Mouse (Mus musculus): ENCODE data around the gene Pfdn2. TPM values are rescaled to one million over a fixed set of nuclear protein-coding genes. Genes with fewer than 3 reads are reported as not detected.

Gene Pfdn2
- polyA plus RNA-seq, 1 experiment from 2014 or later: 95.9 TPM

DNA sequence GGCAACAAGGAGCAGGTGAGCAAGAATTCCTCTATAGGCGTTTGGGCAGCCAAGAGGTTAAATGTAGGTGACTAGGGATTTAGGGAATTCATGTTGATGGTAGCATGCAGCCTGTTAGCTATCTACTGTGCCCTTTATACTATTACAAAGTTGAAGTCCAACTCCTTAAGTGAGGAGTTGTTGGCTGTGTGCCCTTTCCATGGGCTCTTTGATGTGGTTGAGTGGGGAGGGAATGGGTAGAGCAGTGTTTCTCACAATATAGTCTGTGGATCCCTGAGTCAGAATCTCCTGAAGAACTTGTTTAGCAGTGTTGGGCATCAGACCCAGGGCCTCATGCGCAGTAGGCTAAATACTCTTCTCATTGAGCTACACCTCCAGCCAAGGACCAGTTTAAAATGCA, 11.3 kb downstream of the Pfdn2 start:
- no peak for ATAC-seq (ENCODE audit: insufficient number of reproducible peaks, low FRiP score, low TSS enrichment, low read depth)
- Histone ChIP-seq H3K27me3 (no peaks in the 10 kb centered on the region), H3K9me3 (replicated peaks) (no peaks in the 10 kb centered on the region), H3K9ac (no peak overlapping the region), H3K4me1 (peaks cover 15% of the 10 kb centered on the region), H3K27ac (replicated peaks) (no peak overlapping the region), H3K4me2 (replicated peaks) (no peak overlapping the region), H3K36me3 (peaks cover 16% of the 10 kb centered on the region; the same call in 1 of the 2 replicates), H3K4me3 (replicated peaks) (no peak overlapping the region)
- 93% methylated on average over 2 of the region's 2 CpGs for WGBS

GRCm38 (mm10) chr1:171358421-171358820, 13.0 kb downstream of the Pfdn2 start:
- Histone ChIP-seq H3K4me1 (peaks cover 16% of the 10 kb centered on the region), H3K36me3 (peaks cover 16% of the 10 kb centered on the region; the same call in 1 of the 2 replicates), H3K27ac (replicated peaks) (no peak overlapping the region), H3K4me3 (replicated peaks) (no peak overlapping the region), H3K9me3 (replicated peaks) (no peaks in the 10 kb centered on the region), H3K9ac (no peak overlapping the region), H3K4me2 (replicated peaks) (no peak overlapping the region), H3K27me3 (no peaks in the 10 kb centered on the region)
- WGBS: 69% methylated on average over 4 of the region's 4 CpGs
- ATAC-seq (ENCODE audit: insufficient number of reproducible peaks, low FRiP score, low TSS enrichment, low read depth): no peak

GRCm38 (mm10) chr1:171360253-171360652, 14.8 kb downstream of the Pfdn2 start:
- H3K9ac ChIP-seq: peak overlapping the region; percentile 44; the same call in 1 of the 2 replicates
- peaks cover 16% of the 10 kb centered on the region; the same call in 1 of the 2 replicates for H3K36me3 ChIP-seq

DNA sequence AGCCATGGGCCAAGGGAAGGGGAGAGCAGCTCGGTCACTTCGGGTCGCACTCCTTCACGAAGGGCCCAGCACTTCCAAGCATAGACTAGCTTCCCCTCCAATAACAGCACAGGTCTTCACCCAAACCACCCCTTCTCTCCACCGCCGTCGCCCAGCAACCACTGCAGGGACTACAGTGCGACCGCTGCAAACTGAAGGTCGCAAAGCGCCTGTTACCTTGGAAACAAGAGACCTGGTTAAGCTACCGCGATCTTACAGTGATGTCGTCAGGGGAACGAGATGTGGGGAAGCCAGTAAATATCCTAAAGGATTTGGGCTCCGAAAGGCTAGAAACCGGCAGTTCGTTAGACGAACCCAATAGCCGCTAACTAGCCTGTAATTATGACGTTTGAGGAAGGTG, 15.2 kb downstream of the Pfdn2 start, which contains the start of gene Klhdc9:
TSS of gene Klhdc9 (minus strand) at position 143 of the 400 bp plus-strand sequence.
- H3K4me3 ChIP-seq (replicated peaks): peak within 1 kb of the TSS; percentile 52
- H3K4me1 ChIP-seq: peaks cover 16% of the 10 kb centered on the region
- no peaks in the 10 kb centered on the region for H3K27me3 ChIP-seq
- peak; percentile 91 for ATAC-seq (ENCODE audit: insufficient number of reproducible peaks, low FRiP score, low TSS enrichment, low read depth)
- H3K36me3 ChIP-seq: peaks cover 16% of the 10 kb centered on the region; the same call in 1 of the 2 replicates
- H3K27ac ChIP-seq (replicated peaks): peak within 1 kb of the TSS; percentile 83
- peak within 1 kb of the TSS; percentile 44 for H3K9ac ChIP-seq
- H3K9me3 ChIP-seq (replicated peaks): no peaks in the 10 kb centered on the region
- 2% methylated on average over 21 of the region's 21 CpGs for WGBS
- peak within 1 kb of the TSS; percentile 77 for H3K4me2 ChIP-seq (replicated peaks)

More at GRCm38 (mm10) chr1:171360253-171360652, 14.8 kb downstream of the Pfdn2 start:
- 8% methylated on average over 26 of the region's 26 CpGs for WGBS
- ATAC-seq (ENCODE audit: insufficient number of reproducible peaks, low FRiP score, low TSS enrichment, low read depth): no peak; the same call in 1 of the 2 replicates
- no peaks in the 10 kb centered on the region for H3K27me3 ChIP-seq
- peaks cover 16% of the 10 kb centered on the region for H3K4me1 ChIP-seq
- 0 out of 2 replicates have a peak overlapping the region, but pooled peaks have one; percentile 22 for H3K27ac ChIP-seq (replicated peaks)
- H3K4me2 ChIP-seq (replicated peaks): peak overlapping the region; percentile 77
- no peaks in the 10 kb centered on the region for H3K9me3 ChIP-seq (replicated peaks)
- peak overlapping the region; percentile 52 for H3K4me3 ChIP-seq (replicated peaks)

GRCm38 (mm10) chr1:171361106-171362103, 15.9 kb downstream of the Pfdn2 start:
- H3K9ac ChIP-seq: peak overlapping the region; percentile 44; the same call in 1 of the 2 replicates
- no peak for ATAC-seq (ENCODE audit: insufficient number of reproducible peaks, low FRiP score, low TSS enrichment, low read depth)
- H3K36me3 ChIP-seq: peaks cover 16% of the 10 kb centered on the region; the same call in 1 of the 2 replicates
- peak overlapping the region; percentile 83 for H3K27ac ChIP-seq (replicated peaks)
- H3K9me3 ChIP-seq (replicated peaks): no peaks in the 10 kb centered on the region
- peak overlapping the region; percentile 77 for H3K4me2 ChIP-seq (replicated peaks)
- WGBS: 22% methylated on average over 16 of the region's 16 CpGs
- peaks cover 16% of the 10 kb centered on the region for H3K4me1 ChIP-seq
- peak overlapping the region; percentile 52 for H3K4me3 ChIP-seq (replicated peaks)
- no peaks in the 10 kb centered on the region for H3K27me3 ChIP-seq

DNA sequence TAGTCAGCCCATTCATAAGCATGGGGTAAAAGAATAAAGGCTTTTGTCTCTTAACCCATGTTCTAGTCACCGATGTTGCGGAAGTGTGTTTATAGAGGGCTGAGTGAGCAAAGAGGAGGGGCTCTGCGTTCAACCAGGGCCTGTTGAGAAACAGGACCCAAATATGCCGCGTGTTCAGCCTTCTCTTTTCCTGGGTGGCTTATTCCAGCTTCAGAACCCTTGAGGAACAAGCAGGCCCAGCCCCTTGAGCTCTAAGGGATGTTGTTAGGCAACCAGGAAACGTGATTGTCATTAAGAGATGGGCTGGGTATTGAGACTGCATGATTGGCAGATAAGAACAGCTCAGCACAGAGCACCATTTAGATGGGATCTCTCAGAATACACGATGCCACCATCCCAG, 20.5 kb downstream of the Pfdn2 start:
- H3K4me3 ChIP-seq (replicated peaks): no peak overlapping the region
- no peak overlapping the region for H3K4me2 ChIP-seq (replicated peaks)
- no peaks in the 10 kb centered on the region for H3K36me3 ChIP-seq
- H3K9me3 ChIP-seq (replicated peaks): no peaks in the 10 kb centered on the region
- no peak for ATAC-seq (ENCODE audit: insufficient number of reproducible peaks, low FRiP score, low TSS enrichment, low read depth)
- 0 out of 2 replicates have a peak, but pooled peaks cover 12% of the 10 kb centered on the region for H3K4me1 ChIP-seq
- H3K9ac ChIP-seq: no peak overlapping the region
- H3K27ac ChIP-seq (replicated peaks): no peak overlapping the region
- H3K27me3 ChIP-seq: no peaks in the 10 kb centered on the region
- 55% methylated on average over 7 of the region's 7 CpGs for WGBS

DNA sequence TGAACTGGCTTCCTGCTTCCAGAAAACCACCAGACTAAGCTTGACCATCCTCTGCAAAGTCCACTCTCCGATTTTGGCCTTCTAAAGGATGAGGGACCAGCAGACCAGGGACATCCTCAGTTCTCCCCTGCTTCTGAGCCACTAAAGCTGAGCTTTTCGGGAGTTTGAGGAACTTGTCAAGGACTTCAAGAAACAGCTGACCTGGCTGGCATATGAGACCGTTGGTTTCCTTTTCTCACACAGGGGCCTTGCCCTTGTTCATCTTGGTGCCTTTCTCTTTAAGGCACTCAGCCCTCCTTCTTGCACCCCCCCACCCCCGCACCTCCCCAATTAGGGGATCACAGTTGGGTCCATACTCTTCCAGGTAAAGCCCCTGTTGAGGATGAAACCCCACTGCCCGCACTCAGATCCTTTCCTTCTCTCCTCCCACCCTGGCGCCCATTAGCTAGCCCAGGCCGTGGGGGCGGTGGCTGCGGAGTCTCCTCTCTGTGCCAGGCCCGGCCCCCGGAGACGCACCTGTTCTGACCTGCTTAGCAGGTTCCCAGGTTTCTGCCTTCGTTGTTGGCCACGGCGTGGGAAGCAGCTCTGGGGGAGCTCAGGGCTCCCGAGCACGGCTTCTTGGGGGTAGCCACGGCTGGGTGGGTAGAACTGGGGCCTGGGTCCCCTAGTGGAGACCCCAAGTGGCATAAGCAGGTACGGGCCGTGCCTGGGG, 24.5 kb downstream of the Pfdn2 start, which contains the start of gene Nectin4:
TSS of gene Nectin4 (plus strand) at position 255 of the 712 bp plus-strand sequence.
- peak within 1 kb of the TSS; percentile 31 for H3K4me2 ChIP-seq (replicated peaks)

GRCm38 (mm10) chr1:171372880-171373279, 27.4 kb downstream of the Pfdn2 start:
- Histone ChIP-seq H3K9me3 (replicated peaks) (no peaks in the 10 kb centered on the region), H3K27ac (replicated peaks) (peak overlapping the region; percentile 73), H3K4me2 (replicated peaks) (peak overlapping the region; percentile 34; the same call in 1 of the 2 replicates), H3K9ac (no peak overlapping the region), H3K4me3 (replicated peaks) (peak overlapping the region; percentile 34; the same call in 1 of the 2 replicates), H3K36me3 (no peaks in the 10 kb centered on the region), H3K27me3 (no peaks in the 10 kb centered on the region), H3K4me1 (peaks cover 25% of the 10 kb centered on the region)
- ATAC-seq (ENCODE audit: insufficient number of reproducible peaks, low FRiP score, low TSS enrichment, low read depth): no peak
- 30% methylated on average over 3 of the region's 3 CpGs for WGBS

More for the DNA sequence above, 24.5 kb downstream of the Pfdn2 start, which contains the start of gene Nectin4:
- no peaks in the 10 kb centered on the region for H3K27me3 ChIP-seq
- ATAC-seq (ENCODE audit: insufficient number of reproducible peaks, low FRiP score, low TSS enrichment, low read depth): peak; percentile 59; the same call in 1 of the 2 replicates
- peak within 1 kb of the TSS; percentile 34 for H3K4me3 ChIP-seq (replicated peaks)
- H3K4me1 ChIP-seq: peaks cover 19% of the 10 kb centered on the region
- H3K9me3 ChIP-seq (replicated peaks): no peaks in the 10 kb centered on the region
- H3K36me3 ChIP-seq: no peaks in the 10 kb centered on the region
- 28% methylated on average over 20 of the region's 20 CpGs for WGBS
- H3K9ac ChIP-seq: no peak within 1 kb of the TSS
- peak within 1 kb of the TSS; percentile 72 for H3K27ac ChIP-seq (replicated peaks)

- Histone ChIP-seq H3K4me3 (replicated peaks) (peak overlapping the region; percentile 34; the same call in 1 of the 2 replicates), H3K9ac (no peak overlapping the region), H3K36me3 (no peaks in the 10 kb centered on the region), H3K9me3 (replicated peaks) (no peaks in the 10 kb centered on the region), H3K27ac (replicated peaks) (peak overlapping the region; percentile 73), H3K4me2 (replicated peaks) (peak overlapping the region; percentile 34; the same call in 1 of the 2 replicates), H3K27me3 (no peaks in the 10 kb centered on the region), H3K4me1 (peaks cover 21% of the 10 kb centered on the region)
- 0% methylated on average over 4 of the region's 4 CpGs for WGBS
- peak; percentile 44; the same call in 1 of the 2 replicates for ATAC-seq (ENCODE audit: insufficient number of reproducible peaks, low FRiP score, low TSS enrichment, low read depth)
Observed at GRCm38 (mm10) chr1:171373946-171374345, 28.5 kb downstream of the Pfdn2 start.

- Histone ChIP-seq H3K4me3 (replicated peaks) (no peak overlapping the region), H3K4me1 (peaks cover 29% of the 10 kb centered on the region), H3K9me3 (replicated peaks) (no peaks in the 10 kb centered on the region), H3K27me3 (peaks cover 11% of the 10 kb centered on the region; the same call in 1 of the 2 replicates), H3K4me2 (replicated peaks) (no peak overlapping the region; the same call in 1 of the 2 replicates), H3K9ac (no peak overlapping the region), H3K27ac (replicated peaks) (peak overlapping the region; percentile 65; the same call in 1 of the 2 replicates), H3K36me3 (no peaks in the 10 kb centered on the region)
- 38% methylated on average over 9 of the region's 9 CpGs for WGBS
- ATAC-seq (ENCODE audit: insufficient number of reproducible peaks, low FRiP score, low TSS enrichment, low read depth): 0 out of 2 replicates have a peak, but pooled peaks have one; percentile 36
Observed at GRCm38 (mm10) chr1:171375646-171376097, 30.2 kb downstream of the Pfdn2 start.
